Mouse (Mus musculus) thymus, adult 2 months (tissue): Measurements from ENCODE around the gene Thrb.

Experiments
- CTCF ChIP-seq: fragments of 200-500 bp; IDR thresholded peaks from 2 replicates; pipeline ENCODE4 v1.5.1; 2012; ENCODE audit warnings: mild to moderate bottlenecking, control low read depth, low read length, moderate library complexity, borderline replicate concordance; ENCODE audit not compliant: control insufficient read depth, poor library complexity, insufficient read depth; ENCODE audit errors: extremely low read depth
- POLR2A ChIP-seq: fragments of 200-500 bp; IDR thresholded peaks from 2 replicates; pipeline ENCODE4 v1.6.1; 2012; ENCODE audit warnings: mild to moderate bottlenecking, low read length, control low read depth, moderate library complexity; ENCODE audit not compliant: control insufficient read depth, poor library complexity, insufficient read depth; ENCODE audit errors: extremely low read depth

DNA sequence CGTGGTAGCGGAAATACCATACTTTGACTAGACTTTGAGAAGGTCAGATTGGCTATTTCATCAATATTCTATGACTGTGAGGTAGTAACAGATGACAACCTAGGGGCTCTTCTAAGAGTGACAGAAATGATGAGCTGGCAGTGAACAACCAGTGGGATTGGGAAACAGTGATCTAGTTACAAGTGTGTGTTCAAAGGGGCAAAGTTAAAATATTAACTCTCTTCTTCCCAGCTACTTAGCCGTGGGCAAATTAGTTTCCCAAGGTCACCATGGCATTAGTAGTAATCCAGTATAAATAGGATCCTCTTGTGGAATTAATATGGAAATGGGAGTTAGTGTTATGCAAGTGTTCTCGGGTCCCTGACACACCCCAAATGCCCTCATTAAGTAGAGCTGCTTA, 35.5 kb downstream of the Thrb start:
- TF ChIP-seq CTCF: no peak
- no peak for TF ChIP-seq POLR2A
